Mouse (Mus musculus) CH12.LX (cell line): ENCODE measurements around the gene Nek1. TPM values are rescaled to one million over a fixed set of nuclear protein-coding genes. Genes with fewer than 3 reads are reported as not detected.

ENCODE experiments used
- DNase-seq: peaks from one replicate; pipeline ENCODE4 v3.0.0-alpha.2; 2013; ENCODE audit errors: extremely low read depth
- H3K27ac ChIP-seq: 2 replicates; pipeline ENCODE4 v1.5.1; 2012; ENCODE audit warnings: low read depth, mild to moderate bottlenecking, control low read depth, moderate library complexity; ENCODE audit not compliant: insufficient read depth
- H3K27me3 ChIP-seq: replicated peaks from 2 replicates; pipeline ENCODE3; 2012; ENCODE audit warnings: inconsistent platforms
- H3K36me3 ChIP-seq, 2 experiments: replicated peaks in 1 of 2; 2 replicates each; pipeline versions ENCODE3 to v1.6.1; 2012; ENCODE audit warnings: inconsistent platforms in 1 of 2, low read length in 1 of 2, mild to moderate bottlenecking in 1 of 2, mixed read lengths in 1 of 2, moderate library complexity in 1 of 2; ENCODE audit not compliant: control insufficient read depth in 1 of 2, insufficient read depth in 1 of 2
- H3K4me1 ChIP-seq, 2 experiments: 2 replicates each; pipeline ENCODE4 v1.6.1; 2012; ENCODE audit warnings: inconsistent platforms in 1 of 2, moderate library complexity in 1 of 2; ENCODE audit not compliant: insufficient read depth in 2 of 2, control insufficient read depth in 1 of 2
- H3K4me2 ChIP-seq: 2 replicates; pipeline ENCODE4 v1.6.1; 2012; ENCODE audit warnings: low read depth, mild to moderate bottlenecking, control low read depth; ENCODE audit not compliant: poor library complexity, insufficient read depth, severe bottlenecking
- H3K4me3 ChIP-seq, 3 experiments: fragments of 150-350 bp in 1 of 3; sonication (generic) in 1 of 3; replicated peaks in 1 of 3; 2 replicates each; pipeline versions ENCODE3 to v1.5.1; 2011 to 2012; ENCODE audit warnings: low read depth in 2 of 3, low read length in 2 of 3, mild to moderate bottlenecking in 2 of 3, moderate library complexity in 2 of 3, control low read depth in 1 of 3, improper control_type of control experiment in 1 of 3, inconsistent platforms in 1 of 3, mixed read lengths in 1 of 3; ENCODE audit not compliant: poor library complexity in 1 of 3
- H3K79me2 ChIP-seq: replicated peaks from 2 replicates; pipeline ENCODE4 v1.6.1; 2012; ENCODE audit warnings: mild to moderate bottlenecking, moderate library complexity; ENCODE audit not compliant: control insufficient read depth, poor library complexity, insufficient read depth, severe bottlenecking; ENCODE audit errors: extremely low read depth
- H3K9ac ChIP-seq: 2 replicates; pipeline ENCODE4 v1.6.1; 2012; ENCODE audit warnings: low read depth, mild to moderate bottlenecking, control low read depth, moderate library complexity; ENCODE audit not compliant: insufficient read depth
- H3K9me3 ChIP-seq: replicated peaks from 2 replicates; pipeline ENCODE3; 2012; ENCODE audit warnings: low read length, inconsistent platforms, mixed read lengths
- BHLHE40 ChIP-seq: IDR thresholded peaks from 2 replicates; pipeline ENCODE4 v1.6.1; 2011; ENCODE audit warnings: mild to moderate bottlenecking, low read depth, low read length, improper control_type of control experiment
- CHD1 ChIP-seq: IDR thresholded peaks from 2 replicates; pipeline ENCODE4 v1.6.1; 2012; ENCODE audit warnings: low read depth, low read length, improper control_type of control experiment, inconsistent platforms
- CHD2 ChIP-seq: IDR thresholded peaks from 2 replicates; pipeline ENCODE4 v1.6.1; 2011; ENCODE audit warnings: low read length, improper control_type of control experiment
- CTCF ChIP-seq, 2 experiments: IDR thresholded peaks in 1 of 2; conservative IDR thresholded peaks in 1 of 2; 2 replicates each; pipeline ENCODE4 v1.5.1; 2011 to 2012; ENCODE audit warnings: low read depth in 2 of 2, low read length in 2 of 2, improper control_type of control experiment in 1 of 2, inconsistent platforms in 1 of 2, mild to moderate bottlenecking in 1 of 2, moderate library complexity in 1 of 2
- ELF1 ChIP-seq: IDR thresholded peaks from 2 replicates; pipeline ENCODE4 v1.6.1; 2014; ENCODE audit warnings: low read depth, mild to moderate bottlenecking, inconsistent platforms, low read length, improper control_type of control experiment
- EP300 ChIP-seq: IDR thresholded peaks from 2 replicates; pipeline ENCODE4 v1.6.1; 2011; ENCODE audit warnings: low read length, improper control_type of control experiment
- ETS1 ChIP-seq: conservative IDR thresholded peaks from 2 replicates; pipeline ENCODE4 v1.6.1; 2012; ENCODE audit warnings: low read depth, mild to moderate bottlenecking, inconsistent platforms, low read length, improper control_type of control experiment, moderate library complexity
- GABPA ChIP-seq: IDR thresholded peaks from 2 replicates; pipeline ENCODE4 v1.6.1; 2012; ENCODE audit warnings: low read depth, low read length, improper control_type of control experiment, inconsistent platforms; ENCODE audit not compliant: insufficient replicate concordance
- JUN ChIP-seq: IDR thresholded peaks from 2 replicates; pipeline ENCODE4 v1.6.1; 2011; ENCODE audit warnings: low read depth, mild to moderate bottlenecking, low read length, improper control_type of control experiment, moderate library complexity; ENCODE audit not compliant: insufficient read depth
- JUND ChIP-seq: conservative IDR thresholded peaks from 2 replicates; pipeline ENCODE4 v1.6.1; 2011; ENCODE audit warnings: low read depth, low read length, improper control_type of control experiment
- KAT2A ChIP-seq: IDR thresholded peaks from 2 replicates; pipeline ENCODE4 v1.6.1; 2012; ENCODE audit warnings: low read length, improper control_type of control experiment, inconsistent platforms; ENCODE audit not compliant: insufficient replicate concordance
- MAZ ChIP-seq: IDR thresholded peaks from 2 replicates; pipeline ENCODE4 v1.6.1; 2012; ENCODE audit warnings: low read depth, mild to moderate bottlenecking, inconsistent platforms, low read length, improper control_type of control experiment, moderate library complexity
- RAD21 ChIP-seq: IDR thresholded peaks from 2 replicates; pipeline ENCODE4 v1.6.1; 2011; ENCODE audit warnings: low read depth, mild to moderate bottlenecking, low read length, improper control_type of control experiment, moderate library complexity
- RCOR1 ChIP-seq: conservative IDR thresholded peaks from 2 replicates; pipeline ENCODE4 v1.6.1; 2012; ENCODE audit warnings: low read depth, mild to moderate bottlenecking, inconsistent platforms, low read length, improper control_type of control experiment
- SMC3 ChIP-seq: IDR thresholded peaks from 2 replicates; pipeline ENCODE4 v1.6.1; 2011; ENCODE audit warnings: low read depth, low read length, improper control_type of control experiment
- TBP ChIP-seq: conservative IDR thresholded peaks from 2 replicates; pipeline ENCODE4 v1.6.1; 2011; ENCODE audit warnings: low read depth, low read length, improper control_type of control experiment
- UBTF ChIP-seq: IDR thresholded peaks from 2 replicates; pipeline ENCODE4 v1.6.1; 2012; ENCODE audit warnings: low read depth, mild to moderate bottlenecking, inconsistent platforms, low read length, improper control_type of control experiment, moderate library complexity
- USF1 ChIP-seq: IDR thresholded peaks from 2 replicates; pipeline ENCODE4 v1.6.1; 2014; ENCODE audit warnings: low read depth, mild to moderate bottlenecking, inconsistent platforms, low read length, improper control_type of control experiment
- ZC3H11A ChIP-seq: IDR thresholded peaks from 2 replicates; pipeline ENCODE4 v1.6.1; 2012; ENCODE audit warnings: low read depth, mild to moderate bottlenecking, inconsistent platforms, low read length, improper control_type of control experiment
- ZKSCAN1 ChIP-seq: IDR thresholded peaks from 2 replicates; pipeline ENCODE4 v1.6.1; 2012; ENCODE audit warnings: low read depth, inconsistent platforms, low read length, improper control_type of control experiment, borderline replicate concordance
- ZNF384 ChIP-seq: IDR thresholded peaks from 2 replicates; pipeline ENCODE4 v1.6.1; 2012; ENCODE audit warnings: low read depth, low read length, improper control_type of control experiment, inconsistent platforms
- dilution Hi-C: fragments of 300-500 bp; cut with MboI; formaldehyde crosslinking; loops from 2 replicates; pipeline ENCODE4 v1.14.3; 2020; ENCODE audit warnings: low sequenced_read_pairs; ENCODE audit not compliant: extremely low pct_unique_long_range_greater_than_20kb, extremely low pct_ligation_motif_present
- in situ Hi-C: fragments of 300-500 bp; cut with MboI; formaldehyde crosslinking; loops from 3 replicates; pipeline ENCODE4 v1.14.3; 2019; ENCODE audit warnings: low sequenced_read_pairs, low pct_ligation_motif_present, low pct_unique_long_range_greater_than_20kb, mixed read lengths
- polyA plus RNA-seq: library from polyadenylated mRNA; unstranded; fragments of >175 nt; gene quantifications from 2 replicates; pipeline ENCODE4 v1.2.1, GENCODE M21; 2012; ENCODE audit warnings: low read depth; ENCODE audit not compliant: insufficient read length
- total RNA-seq, 2 experiments: library from RNA; depleted of rRNA; stranded (reverse); fragments of 300-350 nt in 1 of 2; fragments of >200 nt in 1 of 2; gene quantifications; 2 replicates each; pipeline ENCODE4 v1.2.3; 2012 to 2014

Nek1 gene
- total and polyA plus RNA-seq, 3 experiments, result 7.7 to 9.2 (median 9.1) TPM

DNA sequence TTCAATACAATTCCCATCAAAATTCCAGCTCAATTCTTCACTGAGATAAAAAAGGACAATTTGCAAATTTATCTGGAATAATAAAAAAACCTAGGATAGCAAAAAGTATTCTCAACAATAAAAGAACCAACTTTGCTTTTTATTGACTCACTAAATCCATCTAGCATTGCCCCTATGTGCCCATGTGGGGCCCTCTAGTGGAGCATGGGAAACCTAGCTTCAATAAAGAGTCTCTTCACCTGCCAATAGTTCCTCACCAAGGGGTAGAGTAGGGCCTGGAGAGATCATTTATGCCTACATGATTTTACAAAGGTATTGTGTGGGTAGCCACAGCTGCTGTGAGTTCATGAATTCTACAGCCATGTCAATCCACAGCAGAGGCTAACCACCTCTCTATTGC lies 66.1 kb downstream of the Nek1 start:
- dilution Hi-C loops (no loop called here), in situ Hi-C loops (loop anchor here (25.0 kb wide), 2 partner anchors 447 to 453 kb away; no protein-coding TSS in a partner anchor)
- no peak overlapping the region for H3K9ac ChIP-seq
- H3K4me3 ChIP-seq, result no peak overlapping the region
- H3K4me2 ChIP-seq, result no peak overlapping the region
- DNase-seq, result peak; percentile 28
- H3K27ac ChIP-seq, result no peak overlapping the region
- TF ChIP-seq RAD21 (peak; percentile 49), MAZ (no peak), EP300 (no peak), CTCF (conservative IDR thresholded peaks at IDR 0.05 in 1 of 2, IDR thresholded peaks at IDR 0.05 in 1 of 2; ENCODE audit: low read depth in 2 of 2, low read length in 2 of 2) (peak; percentile 18 to 64; a peak in 2 of 4 replicates), JUN (no peak), ZC3H11A (no peak), SMC3 (peak; percentile 63), ZNF384 (no peak), BHLHE40 (no peak)
- H3K36me3 ChIP-seq, result peaks cover 0 to 14% of the 10 kb centered on the region in 2 experiments
- no peaks in the 10 kb centered on the region for H3K27me3 ChIP-seq
- H3K4me1 ChIP-seq, result no peaks in the 10 kb centered on the region
- H3K79me2 ChIP-seq, result no peaks in the 10 kb centered on the region
- no peaks in the 10 kb centered on the region for H3K9me3 ChIP-seq

DNA sequence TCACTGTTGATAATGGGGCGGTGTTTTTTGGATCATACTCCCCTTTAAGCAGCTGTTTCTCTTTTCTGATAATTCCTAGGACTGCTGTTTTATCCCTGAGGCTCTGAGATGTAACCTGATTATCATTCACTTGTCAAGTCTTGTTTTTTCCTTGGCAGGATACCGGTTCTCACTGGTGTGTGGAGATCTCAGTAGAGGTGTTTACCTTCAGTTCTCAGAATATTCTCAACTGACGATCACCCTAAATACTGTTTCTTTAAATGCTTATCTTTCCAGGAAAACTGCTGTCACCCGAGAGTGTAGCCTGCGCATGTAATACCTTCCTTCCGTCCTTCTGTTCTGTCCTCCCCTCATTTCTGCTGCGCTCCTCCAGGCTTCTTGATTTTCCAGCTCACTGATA lies 67.4 kb downstream of the Nek1 start:
- no peak overlapping the region for H3K9ac ChIP-seq
- H3K79me2 ChIP-seq, result no peaks in the 10 kb centered on the region
- no peak overlapping the region for H3K27ac ChIP-seq
- no peaks in the 10 kb centered on the region for H3K9me3 ChIP-seq
- no peak overlapping the region for H3K4me3 ChIP-seq
- no peak for DNase-seq
- dilution Hi-C loops, result no loop called here
- peaks cover 0 to 16% of the 10 kb centered on the region in 2 experiments for H3K36me3 ChIP-seq
- H3K4me2 ChIP-seq, result no peak overlapping the region
- H3K4me1 ChIP-seq, result no peaks in the 10 kb centered on the region
- no peaks in the 10 kb centered on the region for H3K27me3 ChIP-seq
- in situ Hi-C loops, result loop anchor here (25.0 kb wide), 2 partner anchors 448 to 452 kb away; no protein-coding TSS in a partner anchor
- TF ChIP-seq CHD2 (no peak), JUN (no peak), EP300 (no peak), ZKSCAN1 (no peak), TBP (no peak), RCOR1 (no peak), ELF1 (no peak), UBTF (no peak), JUND (no peak), USF1 (no peak), ETS1 (no peak), GABPA (no peak), KAT2A (no peak), BHLHE40 (no peak), CHD1 (no peak), ZC3H11A (no peak)
